ENCODE assay signal across 16 mouse cellular contexts in the genomic region with DNA sequence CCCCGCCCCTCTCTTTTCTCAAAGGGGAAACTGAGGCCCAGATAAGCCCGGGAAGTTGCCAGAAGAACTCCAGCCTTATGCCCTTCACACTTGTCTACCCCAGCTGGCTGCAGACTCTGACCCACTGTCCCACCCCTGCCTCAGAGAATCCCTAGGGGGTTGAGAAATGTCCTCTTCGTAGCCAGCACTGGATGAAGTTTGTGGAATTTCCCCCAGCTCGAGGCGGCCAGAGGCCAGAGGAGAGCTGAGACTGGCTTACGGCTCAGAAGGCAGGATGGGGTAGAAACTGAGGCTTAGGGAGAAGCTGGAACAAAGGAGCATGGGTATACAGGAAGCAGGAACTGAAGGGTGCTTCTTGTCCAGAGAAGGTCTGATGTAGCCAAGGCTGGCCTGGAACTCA. TPM values are rescaled to one million over a fixed set of nuclear protein-coding genes. Genes with fewer than 3 reads are reported as not detected.
DNase-seq lines count a peak whose midpoint lies in the region; ATAC-seq lines count a peak whose summit lies in the region.
"Had no signal": no experiment of that assay in that cellular context is flagged by ENCODE, and none has a peak within 500 bp of the region (broad histone marks: within the 10 kb centered on the region; RNA-seq: fewer than 3 reads in every experiment).

No protein-coding gene starts in this region.

- no peak for DNase-seq in forebrain, embryonic 10.5 days (ENCODE audit: extremely low spot score, low spot score)
- peak; percentile 86 for DNase-seq in adipocyte (ENCODE audit: low spot score)
- peak; percentile 67 to 69 for DNase-seq in heart, postnatal 10 days
- peak; percentile 51 to 62 for DNase-seq in kidney, postnatal 36 days
- no peak for DNase-seq in frontal cortex, adult 2 months (ENCODE audit: extremely low spot score in 1 of 2, low spot score in 1 of 2)
- DNase-seq: cerebellum, adult 18-20 months; forebrain, postnatal 0 days; left cerebral cortex, postnatal 4 days had no signal

- H3K4me1 ChIP-seq in forebrain, embryonic 10.5 days: peaks cover 32% of the 10 kb centered on the region
- peaks cover 23% of the 10 kb centered on the region for H3K4me1 ChIP-seq in forebrain, embryonic 13.5 days
- H3K4me1 ChIP-seq in midbrain, embryonic 15.5 days: peaks cover 4% of the 10 kb centered on the region

- ATAC-seq in forebrain, embryonic 13.5 days: no peak
- no peak for ATAC-seq in erythroblast, adult 5-6 weeks (replicated peaks; ENCODE audit: low FRiP score, poor library complexity, severe bottlenecking)
- no peak for ATAC-seq in midbrain, embryonic 15.5 days (replicated peaks)
- ATAC-seq: forebrain, postnatal 0 days had no signal

- H3K9me3 ChIP-seq in forebrain, embryonic 10.5 days: no peaks in the 10 kb centered on the region; the same call in 1 of the 2 replicates
- H3K9me3 ChIP-seq in forebrain, embryonic 13.5 days (replicated peaks): no peaks in the 10 kb centered on the region
- no peaks in the 10 kb centered on the region for H3K9me3 ChIP-seq in midbrain, embryonic 15.5 days
- H3K9me3 ChIP-seq: hindbrain, embryonic 13.5 days had no signal

- intact Hi-C loops in heart, postnatal 10 days (cut with DNase I): no loop called here

- WGBS in forebrain, embryonic 10.5 days: 81% methylated on average over 6 of the region's 6 CpGs
- 90% methylated on average over 6 of the region's 6 CpGs for WGBS in forebrain, embryonic 13.5 days
- WGBS in midbrain, embryonic 15.5 days: 80% methylated on average over 6 of the region's 6 CpGs

- H3K36me3 ChIP-seq in forebrain, embryonic 10.5 days (replicated peaks): no peaks in the 10 kb centered on the region
- no peaks in the 10 kb centered on the region for H3K36me3 ChIP-seq in forebrain, embryonic 13.5 days (ENCODE audit: poor library complexity, severe bottlenecking)
- no peaks in the 10 kb centered on the region for H3K36me3 ChIP-seq in midbrain, embryonic 15.5 days (replicated peaks)
- H3K36me3 ChIP-seq: hindbrain, embryonic 13.5 days had no signal

- peak overlapping the region; percentile 58; the same call in 1 of the 2 replicates for H3K27ac ChIP-seq in forebrain, embryonic 10.5 days
- no peak overlapping the region for H3K27ac ChIP-seq in forebrain, embryonic 13.5 days
- H3K27ac ChIP-seq in midbrain, embryonic 15.5 days: no peak overlapping the region
- H3K27ac ChIP-seq: hindbrain, embryonic 13.5 days; layer of hippocampus, adult 2 months had no signal

- H3K9ac ChIP-seq in forebrain, embryonic 13.5 days: no peak overlapping the region
- H3K9ac ChIP-seq in midbrain, embryonic 15.5 days: no peak overlapping the region
- H3K9ac ChIP-seq: forebrain, postnatal 0 days; hindbrain, embryonic 13.5 days had no signal

- H3K4me2 ChIP-seq in forebrain, embryonic 13.5 days: no peak overlapping the region
- H3K4me2 ChIP-seq in midbrain, embryonic 15.5 days: no peak overlapping the region
- H3K4me2 ChIP-seq: hindbrain, embryonic 13.5 days had no signal

- H3K4me3 ChIP-seq in forebrain, embryonic 10.5 days: no peak overlapping the region
- no peak overlapping the region for H3K4me3 ChIP-seq in forebrain, embryonic 13.5 days
- H3K4me3 ChIP-seq in midbrain, embryonic 15.5 days: no peak overlapping the region
- H3K4me3 ChIP-seq: hindbrain, embryonic 13.5 days; layer of hippocampus, adult 2 months had no signal

- no peaks in the 10 kb centered on the region for H3K27me3 ChIP-seq in forebrain, embryonic 10.5 days (ENCODE audit: poor library complexity, severe bottlenecking)
- no peaks in the 10 kb centered on the region for H3K27me3 ChIP-seq in forebrain, embryonic 13.5 days
- H3K27me3 ChIP-seq in midbrain, embryonic 15.5 days (replicated peaks): no peaks in the 10 kb centered on the region
- H3K27me3 ChIP-seq: hindbrain, embryonic 13.5 days had no signal

RNA-seq across cellular contexts. Expression of a gene that starts 7.7 kb away (rescaled TPM):
- not detected in 2 replicates for polyA plus RNA-seq in forebrain, embryonic 10.5 days (2016; fragmentation: Nextera tagmentation; extraction: Ambion mirVana)
- 0.49 TPM in 1 of 2 replicates, not detected in the other for polyA plus RNA-seq in forebrain, embryonic 13.5 days (2015; fragmentation: Nextera tagmentation; extraction: Ambion mirVana)
- not detected for total RNA-seq in heart, postnatal 10 days (2021)
- not detected in 2 replicates for total RNA-seq in erythroblast, adult 5-6 weeks (2015; ENCODE audit: low replicate concordance)
- total RNA-seq in erythroblast, adult 5-6 weeks (2017; ENCODE audit: low replicate concordance): not detected in 2 replicates
- 0.21 and 0.34 TPM in 2 replicates for polyA plus RNA-seq in frontal cortex, adult 2 months (2012; rRNA removed)
- polyA plus RNA-seq in midbrain, embryonic 15.5 days (2015; fragmentation: Nextera tagmentation; extraction: Ambion mirVana): 0.41 TPM in 1 of 2 replicates, not detected in the other
- total RNA-seq: adrenal gland, postnatal 36 days; forebrain, postnatal 0 days; layer of hippocampus, adult 2 months; left cerebral cortex, postnatal 4 days; MEL had no signal
- polyA plus RNA-seq: hindbrain, embryonic 13.5 days; small intestine, adult 2 months had no signal

RNA-seq across cellular contexts. Expression of a gene that starts 34.5 kb away (rescaled TPM):
- polyA plus RNA-seq in forebrain, embryonic 10.5 days (2016; fragmentation: Nextera tagmentation; extraction: Ambion mirVana): 33.1 and 33.3 TPM in 2 replicates
- polyA plus RNA-seq in forebrain, embryonic 13.5 days (2015; fragmentation: Nextera tagmentation; extraction: Ambion mirVana): 28.8 and 31.8 TPM in 2 replicates
- 10 to 100 TPM; 14.1 to 15.7 TPM for total RNA-seq in heart, postnatal 10 days (2021)
- total RNA-seq in erythroblast, adult 5-6 weeks (2015; ENCODE audit: low replicate concordance): 2.9 and 9.4 TPM in 2 replicates
- 4.4 and 9.9 TPM in 2 replicates for total RNA-seq in erythroblast, adult 5-6 weeks (2017; ENCODE audit: low replicate concordance)
- 28.7 and 36.2 TPM in 2 replicates for polyA plus RNA-seq in frontal cortex, adult 2 months (2012; rRNA removed)
- polyA plus RNA-seq in midbrain, embryonic 15.5 days (2015; fragmentation: Nextera tagmentation; extraction: Ambion mirVana): 20.4 and 21.8 TPM in 2 replicates

Comparison
In these comparisons a context has a peak if more than half of its experiments do, and no peak if none do; other contexts are left out.
1. DNase-seq: peak in adipocyte (single experiment), heart, postnatal 10 days (2 of 2) and kidney, postnatal 36 days (2 of 2); none in forebrain, embryonic 10.5 days (single experiment) and frontal cortex, adult 2 months (0 of 2).